Mouse (Mus musculus): Measurements from ENCODE around the gene Zfp955b.
"Not testable (repeated sequence)": the region's sequence is repeated elsewhere in the genome, so short reads cannot be mapped to it uniquely, and the experiment has no call there.

Zfp955b gene

DNA sequence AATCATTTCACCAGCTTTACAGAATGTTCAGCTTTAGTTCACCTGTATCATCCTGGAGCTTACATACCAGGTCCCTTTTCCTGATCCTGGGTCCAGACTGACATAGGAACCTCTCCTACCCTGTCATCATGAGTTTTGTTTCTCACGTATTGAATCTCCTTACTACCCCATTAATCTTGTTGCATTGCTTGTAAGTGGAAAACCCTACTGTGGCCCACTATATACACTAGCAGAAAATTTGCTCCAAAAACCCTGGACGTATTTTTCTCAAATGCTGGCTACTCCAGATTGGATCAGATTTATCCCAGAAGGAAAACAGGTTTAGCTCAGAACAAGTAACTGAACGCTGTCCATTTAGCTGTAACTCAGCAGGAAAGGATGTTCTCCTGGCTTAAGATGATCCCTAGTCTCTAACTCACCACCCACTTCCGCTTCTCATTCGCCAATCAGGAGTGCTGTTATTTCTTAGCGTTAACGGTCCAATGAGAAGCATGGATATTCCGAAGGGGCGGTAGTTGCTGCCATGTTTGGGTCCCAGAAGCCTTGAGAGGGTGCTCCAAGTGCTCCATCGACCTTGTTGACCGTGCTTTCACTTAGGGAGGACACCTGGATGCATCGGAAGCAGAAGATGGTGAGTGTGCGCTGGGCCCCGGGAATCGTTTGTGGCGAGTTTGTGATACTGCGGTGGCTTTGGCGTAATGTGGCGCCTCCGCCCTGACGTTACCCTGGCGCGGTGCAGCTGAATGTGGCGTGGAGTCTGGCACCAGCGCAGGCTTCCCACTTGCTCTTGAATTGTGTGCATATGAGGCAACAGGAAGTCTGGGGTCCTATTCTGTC is at the start of gene Zfp955b:
Gene Zfp955b, plus strand, starts transcription at position 506 of the 837 bp plus-strand sequence.
- not testable (repeated sequence) for DNase-seq (ENCODE audit: low spot score)

DNA sequence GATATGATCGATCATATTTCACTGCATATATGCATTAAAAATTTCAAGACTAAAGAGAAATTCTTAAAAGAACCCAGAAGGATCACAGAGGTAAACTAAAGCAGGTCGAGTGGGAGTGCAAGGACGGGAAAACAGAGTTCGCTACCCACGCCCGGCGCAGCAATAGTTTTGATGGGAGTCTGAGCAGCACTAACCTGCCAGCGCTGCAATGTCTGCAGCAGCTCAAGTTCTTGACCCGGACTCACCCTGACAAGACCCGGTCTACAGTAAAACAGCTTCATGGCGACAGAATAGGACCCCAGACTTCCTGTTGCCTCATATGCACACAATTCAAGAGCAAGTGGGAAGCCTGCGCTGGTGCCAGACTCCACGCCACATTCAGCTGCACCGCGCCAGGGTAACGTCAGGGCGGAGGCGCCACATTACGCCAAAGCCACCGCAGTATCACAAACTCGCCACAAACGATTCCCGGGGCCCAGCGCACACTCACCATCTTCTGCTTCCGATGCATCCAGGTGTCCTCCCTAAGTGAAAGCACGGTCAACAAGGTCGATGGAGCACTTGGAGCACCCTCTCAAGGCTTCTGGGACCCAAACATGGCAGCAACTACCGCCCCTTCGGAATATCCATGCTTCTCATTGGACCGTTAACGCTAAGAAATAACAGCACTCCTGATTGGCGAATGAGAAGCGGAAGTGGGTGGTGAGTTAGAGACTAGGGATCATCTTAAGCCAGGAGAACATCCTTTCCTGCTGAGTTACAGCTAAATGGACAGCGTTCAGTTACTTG is 34.6 kb upstream of the Zfp955b start, which contains the start of gene Zfp955a:
Gene Zfp955a, minus strand, starts transcription at position 616 of the 789 bp plus-strand sequence.
- DNase-seq (ENCODE audit: low spot score): not testable (repeated sequence)

DNA sequence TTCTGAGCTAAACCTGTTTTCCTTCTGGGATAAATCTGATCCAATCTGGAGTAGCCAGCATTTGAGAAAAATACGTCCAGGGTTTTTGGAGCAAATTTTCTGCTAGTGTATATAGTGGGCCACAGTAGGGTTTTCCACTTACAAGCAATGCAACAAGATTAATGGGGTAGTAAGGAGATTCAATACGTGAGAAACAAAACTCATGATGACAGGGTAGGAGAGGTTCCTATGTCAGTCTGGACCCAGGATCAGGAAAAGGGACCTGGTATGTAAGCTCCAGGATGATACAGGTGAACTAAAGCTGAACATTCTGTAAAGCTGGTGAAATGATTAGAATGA is 34.1 kb upstream of the Zfp955b start:
- not testable (repeated sequence) for DNase-seq (ENCODE audit: low spot score)

DNA sequence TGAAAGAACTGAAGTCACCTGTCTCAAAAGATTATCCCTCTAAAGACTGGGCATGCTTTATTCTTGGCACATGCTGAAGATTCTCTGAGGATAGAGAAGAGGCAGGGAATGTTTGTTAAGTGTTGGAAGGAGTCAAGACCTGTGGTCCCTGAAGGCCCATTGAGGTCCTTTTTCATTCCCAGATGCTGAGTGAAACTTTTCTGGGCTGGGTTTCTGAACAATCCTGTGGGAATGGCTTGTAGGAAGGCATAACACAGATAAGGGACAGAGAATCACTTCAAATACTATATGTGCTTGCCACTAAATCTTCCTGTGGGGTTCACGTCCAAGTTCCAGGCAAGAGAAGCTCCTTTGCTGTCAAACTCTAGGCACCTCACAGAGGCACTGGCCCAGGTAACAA is 25.0 kb upstream of the Zfp955b start, which contains the start of gene Olfr63:
Gene Olfr63, plus strand, starts transcription at position 301 of the 400 bp plus-strand sequence.
- DNase-seq (ENCODE audit: low spot score): no peak

DNA sequence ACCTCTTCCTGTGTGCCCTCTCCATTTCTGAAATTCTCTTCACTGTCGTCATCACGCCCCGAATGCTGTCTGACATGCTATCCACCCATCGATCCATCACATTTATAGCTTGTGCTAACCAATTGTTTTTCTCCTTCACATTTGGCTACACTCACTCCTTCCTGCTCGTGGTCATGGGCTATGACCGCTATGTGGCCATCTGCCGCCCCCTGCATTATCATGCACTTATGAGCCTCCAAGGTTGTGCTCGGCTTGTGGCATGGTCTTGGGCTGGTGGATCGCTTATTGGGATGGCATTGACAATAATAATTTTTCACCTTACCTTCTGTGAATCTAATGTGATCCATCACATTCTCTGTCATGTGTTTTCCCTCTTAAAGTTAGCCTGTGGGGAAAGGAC is 20.4 kb upstream of the Zfp955b start:
- DNase-seq (ENCODE audit: low spot score): no peak

DNA sequence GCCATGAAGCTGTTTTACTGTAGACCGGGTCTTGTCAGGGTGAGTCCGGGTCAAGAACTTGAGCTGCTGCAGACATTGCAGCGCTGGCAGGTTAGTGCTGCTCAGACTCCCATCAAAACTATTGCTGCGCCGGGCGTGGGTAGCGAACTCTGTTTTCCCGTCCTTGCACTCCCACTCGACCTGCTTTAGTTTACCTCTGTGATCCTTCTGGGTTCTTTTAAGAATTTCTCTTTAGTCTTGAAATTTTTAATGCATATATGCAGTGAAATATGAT is 469 bp downstream of the Zfp955b start:
- not testable (repeated sequence) for DNase-seq (ENCODE audit: low spot score)

DNA sequence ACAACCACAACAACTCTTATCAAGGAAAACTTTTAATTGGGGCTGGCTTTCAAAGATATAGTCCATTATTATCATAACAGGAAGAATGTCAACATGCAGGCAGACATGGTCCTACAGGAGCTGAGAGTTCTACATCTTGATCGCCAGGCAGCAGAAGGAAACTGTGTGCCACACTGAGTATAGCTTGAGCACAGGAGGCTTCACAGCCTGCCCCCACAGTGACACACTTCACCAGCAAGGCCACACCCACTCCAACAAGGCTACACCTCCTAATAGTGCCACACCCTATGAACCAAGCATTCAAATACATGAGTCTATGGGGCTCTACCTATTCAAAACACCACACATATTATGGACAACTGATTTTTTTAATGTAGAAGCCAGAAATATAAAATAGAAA is 63.6 kb downstream of the Zfp955b start:
- no peak for DNase-seq (ENCODE audit: low spot score)

All from embryo, embryonic 10.5 days (tissue).